Mouse (Mus musculus): ENCODE measurements around the gene Neo1. TPM values are rescaled to one million over a fixed set of nuclear protein-coding genes. Genes with fewer than 3 reads are reported as not detected.

Neo1 gene
- total and polyA plus RNA-seq, 2 experiments from 2014 or later: 40.7 to 181 TPM

- Histone ChIP-seq H3K27me3 (ENCODE audit: insufficient read depth, low read length) (no peaks in the 10 kb centered on the region), H3K4me1 (ENCODE audit: insufficient read depth, low read length) (peaks cover 15% of the 10 kb centered on the region), H3K4me3 (ENCODE audit: low read depth, low read length) (no peak overlapping the region), H3K9ac (replicated peaks; ENCODE audit: low read length, poor library complexity, severe bottlenecking) (no peak overlapping the region), H3K36me3 (ENCODE audit: insufficient read depth, low read length) (no peaks in the 10 kb centered on the region), H3K9me3 (ENCODE audit: low read length) (no peaks in the 10 kb centered on the region), H3K4me2 (ENCODE audit: low read depth, low read length, poor library complexity, severe bottlenecking) (no peak overlapping the region), H3K27ac (ENCODE audit: low read depth, low read length) (no peak overlapping the region)
- 92% methylated on average over 4 of the region's 4 CpGs for WGBS
- ATAC-seq (ENCODE audit: low FRiP score) (no peak), DNase-seq (ENCODE audit: low spot score) (no peak)
- TF ChIP-seq CTCF (IDR thresholded peaks at IDR 0.05): no peak
These were observed 34.0 kb upstream of the Neo1 start for GRCm38 (mm10) chr9:59070216-59070615.

- DNase-seq (ENCODE audit: low spot score) (no peak), ATAC-seq (ENCODE audit: low FRiP score) (no peak)
- H3K4me1 ChIP-seq (ENCODE audit: insufficient read depth, low read length): no peaks in the 10 kb centered on the region
- H3K9me3 ChIP-seq (ENCODE audit: low read length): no peaks in the 10 kb centered on the region
- H3K27ac ChIP-seq (ENCODE audit: low read depth, low read length): no peak overlapping the region
- no peak overlapping the region for H3K9ac ChIP-seq (replicated peaks; ENCODE audit: low read length, poor library complexity, severe bottlenecking)
- no peaks in the 10 kb centered on the region for H3K36me3 ChIP-seq (ENCODE audit: insufficient read depth, low read length)
- no peak overlapping the region for H3K4me2 ChIP-seq (ENCODE audit: low read depth, low read length, poor library complexity, severe bottlenecking)
- no peak for TF ChIP-seq CTCF (IDR thresholded peaks at IDR 0.05)
- WGBS: 67% methylated on average over 6 of the region's 6 CpGs
- H3K4me3 ChIP-seq (ENCODE audit: low read depth, low read length): no peak overlapping the region
- H3K27me3 ChIP-seq (ENCODE audit: insufficient read depth, low read length): no peaks in the 10 kb centered on the region
These were observed 29.5 kb upstream of the Neo1 start for GRCm38 (mm10) chr9:59065616-59066301.

- no peak overlapping the region for H3K27ac ChIP-seq (ENCODE audit: low read depth, low read length)
- no peaks in the 10 kb centered on the region for H3K27me3 ChIP-seq (ENCODE audit: insufficient read depth, low read length)
- WGBS: 78% methylated on average over 4 of the region's 4 CpGs
- TF ChIP-seq CTCF (IDR thresholded peaks at IDR 0.05): no peak
- no peak overlapping the region for H3K4me2 ChIP-seq (ENCODE audit: low read depth, low read length, poor library complexity, severe bottlenecking)
- H3K9ac ChIP-seq (replicated peaks; ENCODE audit: low read length, poor library complexity, severe bottlenecking): no peak overlapping the region
- no peaks in the 10 kb centered on the region for H3K9me3 ChIP-seq (ENCODE audit: low read length)
- no peaks in the 10 kb centered on the region for H3K4me1 ChIP-seq (ENCODE audit: insufficient read depth, low read length)
- no peak overlapping the region for H3K4me3 ChIP-seq (ENCODE audit: low read depth, low read length)
- no peaks in the 10 kb centered on the region for H3K36me3 ChIP-seq (ENCODE audit: insufficient read depth, low read length)
- no peak for DNase-seq (ENCODE audit: low spot score)
- ATAC-seq (ENCODE audit: low FRiP score): no peak
These were observed 26.2 kb upstream of the Neo1 start for GRCm38 (mm10) chr9:59062409-59062808.

GRCm38 (mm10) chr9:59060026-59060605 lies 23.9 kb upstream of the Neo1 start:
- no peak for TF ChIP-seq CTCF (IDR thresholded peaks at IDR 0.05)
- no peak overlapping the region for H3K9ac ChIP-seq (replicated peaks; ENCODE audit: low read length, poor library complexity, severe bottlenecking)
- no peak overlapping the region for H3K4me3 ChIP-seq (ENCODE audit: low read depth, low read length)
- H3K27ac ChIP-seq (ENCODE audit: low read depth, low read length): no peak overlapping the region
- DNase-seq (ENCODE audit: low spot score) (peak; percentile 77), ATAC-seq (ENCODE audit: low FRiP score) (no peak)
- H3K36me3 ChIP-seq (ENCODE audit: insufficient read depth, low read length): no peaks in the 10 kb centered on the region
- H3K27me3 ChIP-seq (ENCODE audit: insufficient read depth, low read length): no peaks in the 10 kb centered on the region
- no peaks in the 10 kb centered on the region for H3K9me3 ChIP-seq (ENCODE audit: low read length)
- WGBS: 80% methylated on average over 9 of the region's 9 CpGs
- H3K4me1 ChIP-seq (ENCODE audit: insufficient read depth, low read length): no peaks in the 10 kb centered on the region
- H3K4me2 ChIP-seq (ENCODE audit: low read depth, low read length, poor library complexity, severe bottlenecking): no peak overlapping the region

- Histone ChIP-seq H3K27ac (ENCODE audit: low read depth, low read length) (no peak overlapping the region), H3K4me2 (ENCODE audit: low read depth, low read length, poor library complexity, severe bottlenecking) (no peak overlapping the region), H3K4me1 (ENCODE audit: insufficient read depth, low read length) (no peaks in the 10 kb centered on the region), H3K4me3 (ENCODE audit: low read depth, low read length) (no peak overlapping the region), H3K27me3 (ENCODE audit: insufficient read depth, low read length) (no peaks in the 10 kb centered on the region), H3K9ac (replicated peaks; ENCODE audit: low read length, poor library complexity, severe bottlenecking) (no peak overlapping the region), H3K36me3 (ENCODE audit: insufficient read depth, low read length) (no peaks in the 10 kb centered on the region), H3K9me3 (ENCODE audit: low read length) (no peaks in the 10 kb centered on the region)
- TF ChIP-seq CTCF (IDR thresholded peaks at IDR 0.05): no peak
- DNase-seq (ENCODE audit: low spot score) (peak; percentile 33), ATAC-seq (ENCODE audit: low FRiP score) (no peak)
- 84% methylated on average over 6 of the region's 6 CpGs for WGBS
These were observed 22.9 kb upstream of the Neo1 start for GRCm38 (mm10) chr9:59059158-59059557.

- ATAC-seq (ENCODE audit: low FRiP score): no peak
- no peaks in the 10 kb centered on the region for H3K27me3 ChIP-seq (ENCODE audit: insufficient read depth, low read length)
- no peak for TF ChIP-seq CTCF (IDR thresholded peaks at IDR 0.05)
- no peak overlapping the region for H3K4me3 ChIP-seq (ENCODE audit: low read depth, low read length)
- no peaks in the 10 kb centered on the region for H3K36me3 ChIP-seq (ENCODE audit: insufficient read depth, low read length)
- H3K4me2 ChIP-seq (ENCODE audit: low read depth, low read length, poor library complexity, severe bottlenecking): no peak overlapping the region
- no peak for DNase-seq (ENCODE audit: low spot score)
- H3K9ac ChIP-seq (replicated peaks; ENCODE audit: low read length, poor library complexity, severe bottlenecking): no peak overlapping the region
- H3K9me3 ChIP-seq (ENCODE audit: low read length): no peaks in the 10 kb centered on the region
- WGBS: 88% methylated on average over 6 of the region's 6 CpGs
- no peak overlapping the region for H3K27ac ChIP-seq (ENCODE audit: low read depth, low read length)
- H3K4me1 ChIP-seq (ENCODE audit: insufficient read depth, low read length): no peaks in the 10 kb centered on the region
These were observed 21.8 kb upstream of the Neo1 start for GRCm38 (mm10) chr9:59058060-59058459.
